Mouse (Mus musculus) thymus, adult 2 months (tissue): ENCODE measurements at regions not wholly inside any gene's neighbourhood (a gene's known extent, or its start where the extent isn't known, plus 50 kb on each side); places are given as distances from the start of the nearest gene placed in this dataset.

ENCODE experiments used
- CTCF ChIP-seq: fragments of 200-500 bp; IDR thresholded peaks from 2 replicates; pipeline ENCODE4 v1.5.1; 2012; ENCODE audit warnings: mild to moderate bottlenecking, control low read depth, low read length, moderate library complexity, borderline replicate concordance; ENCODE audit not compliant: control insufficient read depth, poor library complexity, insufficient read depth; ENCODE audit errors: extremely low read depth
- POLR2A ChIP-seq: fragments of 200-500 bp; IDR thresholded peaks from 2 replicates; pipeline ENCODE4 v1.6.1; 2012; ENCODE audit warnings: mild to moderate bottlenecking, low read length, control low read depth, moderate library complexity; ENCODE audit not compliant: control insufficient read depth, poor library complexity, insufficient read depth; ENCODE audit errors: extremely low read depth

DNA sequence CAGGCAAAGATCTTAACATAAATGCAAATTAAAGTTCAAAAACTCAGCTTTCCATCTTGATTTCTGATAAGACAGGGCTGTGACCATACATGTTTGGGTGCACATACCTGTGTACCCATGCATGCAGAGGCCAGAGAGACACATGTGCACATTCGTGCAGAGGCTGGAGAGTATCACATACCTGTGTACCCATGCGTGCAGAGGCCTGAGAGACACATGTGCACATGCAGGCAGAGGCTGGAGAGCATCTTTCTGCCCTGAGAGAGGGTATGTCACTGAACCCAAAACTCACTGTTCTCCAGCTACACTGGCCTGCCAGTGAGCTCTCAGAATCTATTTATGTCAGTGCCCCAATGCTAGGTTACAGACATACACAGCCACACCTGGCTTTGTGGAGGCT is 118.0 kb downstream of the Cyp26a1 start:
- TF ChIP-seq POLR2A: no peak
- no peak for TF ChIP-seq CTCF
